Mouse (Mus musculus) intestine, postnatal 0 days (tissue): ENCODE measurements around the gene Nfix. TPM values are rescaled to one million over a fixed set of nuclear protein-coding genes. Genes with fewer than 3 reads are reported as not detected.
"Not testable (repeated sequence)": the region's sequence is repeated elsewhere in the genome, so short reads cannot be mapped to it uniquely, and the experiment has no call there.

Experiments used
- ATAC-seq: fragments of 200-750 bp; cut with Nextera tagmentation; 2 replicates; pipeline ENCODE4 v1.8.0; 2017; ENCODE audit warnings: mild to moderate bottlenecking, moderate TSS enrichment, moderate library complexity
- H3K27ac ChIP-seq: fragments of 300-500 bp; sonication (generic); 2 replicates; pipeline ENCODE4 v1.5.1; 2014; ENCODE audit warnings: mild to moderate bottlenecking, low read depth, low read length, moderate library complexity
- H3K27me3 ChIP-seq: fragments of 300-500 bp; sonication (generic); replicated peaks from 2 replicates; pipeline ENCODE4 v1.6.1; 2014; ENCODE audit warnings: low read length, mixed read lengths; ENCODE audit not compliant: control insufficient read depth, insufficient read depth
- H3K36me3 ChIP-seq: fragments of 300-500 bp; sonication (generic); 2 replicates; pipeline ENCODE4 v1.6.1; 2014; ENCODE audit warnings: mild to moderate bottlenecking, moderate library complexity; ENCODE audit not compliant: control insufficient read depth, insufficient read depth
- H3K4me1 ChIP-seq: fragments of 300-500 bp; sonication (generic); replicated peaks from 2 replicates; pipeline ENCODE4 v1.6.1; 2014; ENCODE audit warnings: antibody characterized with exemption, low read length, mixed read lengths; ENCODE audit not compliant: control insufficient read depth, insufficient read depth
- H3K4me2 ChIP-seq: fragments of 300-500 bp; sonication (generic); replicated peaks from 2 replicates; pipeline ENCODE4 v1.6.1; 2014; ENCODE audit warnings: low read depth, mild to moderate bottlenecking, moderate library complexity
- H3K4me3 ChIP-seq: fragments of 300-500 bp; sonication (generic); 2 replicates; pipeline ENCODE4 v1.5.1; 2014; ENCODE audit warnings: low read depth, low read length
- H3K9ac ChIP-seq: fragments of 300-500 bp; sonication (generic); 2 replicates; pipeline ENCODE4 v1.6.1; 2014; ENCODE audit warnings: mild to moderate bottlenecking, low read depth, low read length
- H3K9me3 ChIP-seq: fragments of 300-500 bp; sonication (generic); 2 replicates; pipeline ENCODE4 v1.6.1; 2016; ENCODE audit warnings: mixed run types; ENCODE audit not compliant: control insufficient read depth
- CTCF ChIP-seq: sonication (generic); IDR thresholded peaks from 2 replicates; pipeline ENCODE4 v1.5.1; 2016; ENCODE audit warnings: low read depth, mild to moderate bottlenecking, control low read depth, antibody characterized with exemption, moderate library complexity
- WGBS: fragments of 180-500 bp; shearing (Covaris S2); extraction: QIAGEN DNeasy Blood & Tissue Kit; methylation state at CpG from one replicate; pipeline ENCODE4 v1.1.7; 2014; 5-methylcytosine and 5-hydroxymethylcytosine counted together
- polyA plus RNA-seq: library from polyadenylated mRNA; unstranded; fragments of >200 nt; fragmentation: Nextera tagmentation; extraction: Ambion mirVana; gene quantifications from 2 replicates; pipeline ENCODE4 v1.2.1, GENCODE M21; 2015

The Nfix gene
- polyA plus RNA-seq, 1 experiment from 2014 or later = 12.0 TPM

- WGBS = 82% methylated on average over 2 of the region's 2 CpGs
- H3K4me2 ChIP-seq = no peak overlapping the region
- ATAC-seq = no peak
- TF ChIP-seq CTCF = no peak
- H3K27me3 ChIP-seq = no peaks in the 10 kb centered on the region
- H3K27ac ChIP-seq = no peak overlapping the region
- no peaks in the 10 kb centered on the region for H3K9me3 ChIP-seq
- H3K4me3 ChIP-seq = no peak overlapping the region
- H3K9ac ChIP-seq = no peak overlapping the region
- H3K4me1 ChIP-seq = peaks cover 12% of the 10 kb centered on the region
- peaks cover 6% of the 10 kb centered on the region for H3K36me3 ChIP-seq
Measured at GRCm38 (mm10) chr8:84682257-84682656, 117.9 kb downstream of the Nfix start.

- TF ChIP-seq CTCF = no peak
- H3K36me3 ChIP-seq = peaks cover 8% of the 10 kb centered on the region
- ATAC-seq = no peak
- no peak overlapping the region for H3K27ac ChIP-seq
- no peak overlapping the region for H3K4me2 ChIP-seq
- no peaks in the 10 kb centered on the region for H3K9me3 ChIP-seq
- H3K4me1 ChIP-seq = peaks cover 11% of the 10 kb centered on the region
- no peak overlapping the region for H3K4me3 ChIP-seq
- 73% methylated on average over 2 of the region's 2 CpGs for WGBS
- no peak overlapping the region for H3K9ac ChIP-seq
- no peaks in the 10 kb centered on the region for H3K27me3 ChIP-seq
Measured at GRCm38 (mm10) chr8:84681476-84681875, 118.7 kb downstream of the Nfix start.

- H3K4me2 ChIP-seq = no peak overlapping the region
- no peak overlapping the region for H3K4me3 ChIP-seq
- no peaks in the 10 kb centered on the region for H3K4me1 ChIP-seq
- ATAC-seq = no peak
- no peak overlapping the region for H3K27ac ChIP-seq
- WGBS = 85% methylated on average over 5 of the region's 5 CpGs
- peaks cover 37% of the 10 kb centered on the region for H3K36me3 ChIP-seq
- H3K9me3 ChIP-seq = no peaks in the 10 kb centered on the region
- H3K27me3 ChIP-seq = no peaks in the 10 kb centered on the region
- no peak overlapping the region for H3K9ac ChIP-seq
- no peak for TF ChIP-seq CTCF
Measured at GRCm38 (mm10) chr8:84677305-84677704, 122.8 kb downstream of the Nfix start.

GRCm38 (mm10) chr8:84670295-84671006 is 129.7 kb downstream of the Nfix start:
- H3K4me3 ChIP-seq, H3K27me3 ChIP-seq, H3K9me3 ChIP-seq, H3K4me2 ChIP-seq, H3K9ac ChIP-seq, H3K4me1 ChIP-seq: not testable (repeated sequence)
- H3K27ac ChIP-seq = peak overlapping the region; percentile 74
- ATAC-seq = peak; percentile 87
- WGBS = 41% methylated on average over 5 of the region's 5 CpGs
- H3K36me3 ChIP-seq = peaks cover 30% of the 10 kb centered on the region

- Histone ChIP-seq H3K9ac (no peak overlapping the region), H3K27me3 (no peaks in the 10 kb centered on the region), H3K4me1 (0 out of 2 replicates have a peak, but pooled peaks cover 2% of the 10 kb centered on the region), H3K9me3 (no peaks in the 10 kb centered on the region), H3K4me3 (no peak overlapping the region), H3K36me3 (peaks cover 18% of the 10 kb centered on the region; the same call in 1 of the 2 replicates), H3K4me2 (no peak overlapping the region), H3K27ac (no peak overlapping the region)
- 0 out of 2 replicates have a peak, but pooled peaks have one; percentile 2 for TF ChIP-seq CTCF
- WGBS = 67% methylated on average over 6 of the region's 6 CpGs
- ATAC-seq = no peak
Measured at GRCm38 (mm10) chr8:84668731-84669485, 131.2 kb downstream of the Nfix start.

- no peak for TF ChIP-seq CTCF
- peaks cover 12% of the 10 kb centered on the region; the same call in 1 of the 2 replicates for H3K36me3 ChIP-seq
- no peak overlapping the region for H3K9ac ChIP-seq
- H3K4me2 ChIP-seq = no peak overlapping the region
- H3K4me3 ChIP-seq = no peak overlapping the region
- H3K9me3 ChIP-seq = no peaks in the 10 kb centered on the region
- H3K27me3 ChIP-seq = no peaks in the 10 kb centered on the region
- H3K27ac ChIP-seq = no peak overlapping the region
- ATAC-seq = no peak
- H3K4me1 ChIP-seq = 0 out of 2 replicates have a peak, but pooled peaks cover 2% of the 10 kb centered on the region
- 72% methylated on average over 1 of the region's 1 CpGs for whole genome bisulfite sequencing
Measured at GRCm38 (mm10) chr8:84668081-84668480, 132.1 kb downstream of the Nfix start.
